ENCODE assay signal across 9 mouse cellular contexts in genomic region chr9:71167473-71168215, GRCm38 (mm10). TPM values are rescaled to one million over a fixed set of nuclear protein-coding genes. Genes with fewer than 3 reads are reported as not detected.
A peak's percentile ranks its signal among the peaks of the same experiment; 100 is the strongest.
DNase-seq lines count a peak whose midpoint lies in the region; ATAC-seq and TF ChIP-seq lines count a peak whose summit lies in the region.
"Had no signal": no experiment of that assay in that cellular context is flagged by ENCODE, and none has a peak within 500 bp of the region (broad histone marks: within the 10 kb centered on the region; RNA-seq: fewer than 3 reads in every experiment).

No protein-coding gene starts in this region.

- H3K27me3 ChIP-seq in lung, embryonic 14.5 days (ENCODE audit: insufficient read depth, low read length): no peaks in the 10 kb centered on the region
- no peaks in the 10 kb centered on the region for H3K27me3 ChIP-seq in hindbrain, postnatal 0 days (ENCODE audit: insufficient read depth, low read length)
- H3K27me3 ChIP-seq in midbrain, embryonic 13.5 days: no peaks in the 10 kb centered on the region
- H3K27me3 ChIP-seq: kidney, embryonic 15.5 days had no signal

- H3K9ac ChIP-seq in lung, embryonic 14.5 days: no peak overlapping the region
- H3K9ac ChIP-seq in hindbrain, postnatal 0 days (replicated peaks; ENCODE audit: low read length): no peak overlapping the region
- H3K9ac ChIP-seq in midbrain, embryonic 13.5 days (replicated peaks): no peak overlapping the region
- H3K9ac ChIP-seq: kidney, embryonic 15.5 days had no signal

- no peaks in the 10 kb centered on the region for H3K9me3 ChIP-seq in lung, embryonic 14.5 days (ENCODE audit: low read depth, low read length)
- H3K9me3 ChIP-seq in hindbrain, postnatal 0 days (ENCODE audit: low read length): no peaks in the 10 kb centered on the region
- no peaks in the 10 kb centered on the region for H3K9me3 ChIP-seq in midbrain, embryonic 13.5 days
- H3K9me3 ChIP-seq: kidney, embryonic 15.5 days had no signal

- H3K4me3 ChIP-seq in lung, embryonic 14.5 days (ENCODE audit: low read depth, low read length): no peak overlapping the region
- no peak overlapping the region for H3K4me3 ChIP-seq in hindbrain, postnatal 0 days (ENCODE audit: low read length)
- H3K4me3 ChIP-seq in midbrain, embryonic 13.5 days (replicated peaks): no peak overlapping the region
- H3K4me3 ChIP-seq: kidney, embryonic 15.5 days had no signal

- H3K4me2 ChIP-seq in lung, embryonic 14.5 days: no peak overlapping the region
- no peak overlapping the region for H3K4me2 ChIP-seq in hindbrain, postnatal 0 days (ENCODE audit: low read depth, low read length)
- H3K4me2 ChIP-seq in midbrain, embryonic 13.5 days (replicated peaks): no peak overlapping the region

- 36% methylated on average over 2 of the region's 2 CpGs for WGBS in lung, embryonic 14.5 days
- WGBS in hindbrain, postnatal 0 days: 22% methylated on average over 2 of the region's 2 CpGs
- WGBS in midbrain, embryonic 13.5 days: 17% methylated on average over 2 of the region's 2 CpGs

- no peak for TF ChIP-seq CTCF in lung, embryonic 14.5 days (IDR thresholded peaks at IDR 0.05; ENCODE audit: low read depth)
- no peak for TF ChIP-seq CTCF in hindbrain, postnatal 0 days (IDR thresholded peaks at IDR 0.05; ENCODE audit: low read depth)

- peaks cover 7% of the 10 kb centered on the region for H3K4me1 ChIP-seq in lung, embryonic 14.5 days (ENCODE audit: insufficient read depth)
- no peaks in the 10 kb centered on the region for H3K4me1 ChIP-seq in hindbrain, postnatal 0 days (ENCODE audit: insufficient read depth, low read length)
- peaks cover 12% of the 10 kb centered on the region for H3K4me1 ChIP-seq in midbrain, embryonic 13.5 days (replicated peaks)

- H3K36me3 ChIP-seq in lung, embryonic 14.5 days (ENCODE audit: insufficient read depth): no peaks in the 10 kb centered on the region
- H3K36me3 ChIP-seq in hindbrain, postnatal 0 days (ENCODE audit: insufficient read depth, low read length): no peaks in the 10 kb centered on the region
- H3K36me3 ChIP-seq in midbrain, embryonic 13.5 days: no peaks in the 10 kb centered on the region
- H3K36me3 ChIP-seq: kidney, embryonic 15.5 days had no signal

- H3K27ac ChIP-seq in lung, embryonic 14.5 days (ENCODE audit: low read depth): peak overlapping the region; percentile 72
- H3K27ac ChIP-seq in hindbrain, postnatal 0 days: peak overlapping the region; percentile 38
- H3K27ac ChIP-seq in midbrain, embryonic 13.5 days: peak overlapping the region; percentile 47; the same call in 1 of the 2 replicates
- H3K27ac ChIP-seq: kidney, embryonic 15.5 days had no signal

- no peak for ATAC-seq in lung, embryonic 14.5 days (ENCODE audit: insufficient read depth)
- peak; percentile 45; the same call in 1 of the 2 replicates for ATAC-seq in hindbrain, postnatal 0 days
- no peak for ATAC-seq in midbrain, embryonic 13.5 days

- DNase-seq in cerebellum, adult 9-11 months: peak; percentile 15
- no peak for DNase-seq in cerebellum, postnatal 25 days
- DNase-seq in lung, embryonic 14.5 days: peak; percentile 81
- DNase-seq in lung, adult 18-20 months: no peak
- peak; percentile 71 for DNase-seq in hindbrain, postnatal 0 days (ENCODE audit: low spot score)
- DNase-seq in kidney, postnatal 10 days: no peak
- DNase-seq in ovary, postnatal 14 days (ENCODE audit: low spot score): no peak

RNA-seq across cellular contexts. Expression of gene Aqp9, which starts 0.8 kb away (rescaled TPM):
- polyA plus RNA-seq in lung, embryonic 14.5 days (2014; fragmentation: Nextera tagmentation; extraction: Ambion mirVana): 0.18 and 0.42 TPM in 2 replicates
- 0.37 and 0.93 TPM in 2 replicates for total RNA-seq in hindbrain, postnatal 0 days (2014; rRNA removed)
- polyA plus RNA-seq in hindbrain, postnatal 0 days (2015; fragmentation: Nextera tagmentation; extraction: Ambion mirVana): 2.5 and 3.0 TPM in 2 replicates
- polyA plus RNA-seq in midbrain, embryonic 13.5 days (2015; fragmentation: Nextera tagmentation; extraction: Ambion mirVana): 0.43 and 0.58 TPM in 2 replicates

RNA-seq across cellular contexts. Expression of gene Aldh1a2, which starts 47.9 kb away (rescaled TPM):
- polyA plus RNA-seq in lung, embryonic 14.5 days (2014; fragmentation: Nextera tagmentation; extraction: Ambion mirVana): 41.7 and 47.9 TPM in 2 replicates
- total RNA-seq in hindbrain, postnatal 0 days (2014; rRNA removed): 15.5 and 20.4 TPM in 2 replicates
- 30.1 and 31.4 TPM in 2 replicates for polyA plus RNA-seq in hindbrain, postnatal 0 days (2015; fragmentation: Nextera tagmentation; extraction: Ambion mirVana)
- polyA plus RNA-seq in midbrain, embryonic 13.5 days (2015; fragmentation: Nextera tagmentation; extraction: Ambion mirVana): 5.0 and 8.6 TPM in 2 replicates

Comparison
In these comparisons a context has a peak if more than half of its experiments do, and no peak if none do; other contexts are left out.
1. DNase-seq: peak in cerebellum, adult 9-11 months (single experiment), lung, embryonic 14.5 days (single experiment) and hindbrain, postnatal 0 days (single experiment); none in cerebellum, postnatal 25 days (0 of 2), lung, adult 18-20 months (0 of 2), kidney, postnatal 10 days (single experiment) and ovary, postnatal 14 days (single experiment).
2. Peak in every context shown above with its lines, with median percentiles within 50 percentile points of each other: H3K27ac ChIP-seq.